In genomic region chr4:126103590-126104068, GRCm38 (mm10) we compare ENCODE assay signal across 8 mouse cellular contexts. TPM values are rescaled to one million over a fixed set of nuclear protein-coding genes. Genes with fewer than 3 reads are reported as not detected.
A peak's percentile ranks its signal among the peaks of the same experiment; 100 is the strongest.
DNase-seq lines count a peak whose midpoint lies in the region; ATAC-seq and TF ChIP-seq lines count a peak whose summit lies in the region.

Stk40 (plus strand) TSS chr4:126103957.

- peak; percentile 43 for TF ChIP-seq RAD21 in CH12.LX (IDR thresholded peaks at IDR 0.05; ENCODE audit: low read depth, low read length)

- peaks cover 21 to 77% of the 10 kb centered on the region in 2 experiments for H3K4me1 ChIP-seq in CH12.LX (ENCODE audit: control insufficient read depth in 1 of 2, insufficient read depth in 2 of 2)
- peaks cover 10% of the 10 kb centered on the region; the same call in 1 of the 2 replicates for H3K4me1 ChIP-seq in forebrain, embryonic 11.5 days (replicated peaks; ENCODE audit: control insufficient read depth, insufficient read depth, low read length)
- peaks cover 55% of the 10 kb centered on the region for H3K4me1 ChIP-seq in heart, embryonic 16.5 days (ENCODE audit: control insufficient read depth, insufficient read depth, low read length)
- H3K4me1 ChIP-seq in liver, embryonic 15.5 days (replicated peaks): peaks cover 83% of the 10 kb centered on the region
- H3K4me1 ChIP-seq in neural tube, embryonic 12.5 days: peaks cover 40% of the 10 kb centered on the region

- peak; percentile 99 for DNase-seq in CH12.LX (ENCODE audit: extremely low read depth)
- peak; percentile 97 for DNase-seq in c-Kit-positive CD71-positive TER-119-negative erythroid progenitor cells, embryonic 14.5 days (ENCODE audit: low read depth)
- peak; percentile 98 for DNase-seq in forebrain, embryonic 11.5 days (ENCODE audit: low spot score)
- DNase-seq in kidney, postnatal 36 days: peak; percentile 97 to 98
- peak; percentile 98 for DNase-seq in telencephalon, adult 2 months (ENCODE audit: low read depth, low spot score)

- H3K27ac ChIP-seq in CH12.LX (ENCODE audit: insufficient read depth, low read depth): peak within 1 kb of the TSS; percentile 98
- peak within 1 kb of the TSS; percentile 42; the same call in 1 of the 2 replicates for H3K27ac ChIP-seq in forebrain, embryonic 11.5 days (ENCODE audit: low read depth, low read length)
- peak within 1 kb of the TSS; percentile 92 for H3K27ac ChIP-seq in heart, embryonic 16.5 days (ENCODE audit: low read length)
- peak within 1 kb of the TSS; percentile 99 for H3K27ac ChIP-seq in liver, embryonic 15.5 days (replicated peaks)
- H3K27ac ChIP-seq in neural tube, embryonic 12.5 days: peak within 1 kb of the TSS; percentile 62

- WGBS in forebrain, embryonic 11.5 days: under 1% methylated on average over 34 of the region's 34 CpGs
- WGBS in heart, embryonic 16.5 days: under 1% methylated on average over 33 of the region's 34 CpGs
- WGBS in liver, embryonic 15.5 days (ENCODE audit: insufficient replicate concordance): under 1% methylated on average over 34 of the region's 34 CpGs
- under 1% methylated on average over 28 of the region's 34 CpGs for WGBS in neural tube, embryonic 12.5 days

- peak in 1 of 2 experiments; percentile 61; a peak in 2 of 4 replicates for TF ChIP-seq CTCF in CH12.LX (conservative IDR thresholded peaks at IDR 0.05 in 1 of 2, IDR thresholded peaks at IDR 0.05 in 1 of 2; ENCODE audit: low read depth in 2 of 2, low read length in 2 of 2)

- peak within 1 kb of the TSS; percentile 96 for H3K9ac ChIP-seq in CH12.LX (ENCODE audit: insufficient read depth, low read depth)
- peak within 1 kb of the TSS; percentile 81 for H3K9ac ChIP-seq in forebrain, embryonic 11.5 days (ENCODE audit: low read length)
- peak within 1 kb of the TSS; percentile 93 for H3K9ac ChIP-seq in heart, embryonic 16.5 days (ENCODE audit: low read length)
- H3K9ac ChIP-seq in liver, embryonic 15.5 days: peak within 1 kb of the TSS; percentile 82
- H3K9ac ChIP-seq in neural tube, embryonic 12.5 days: peak within 1 kb of the TSS; percentile 90

- H3K9me3 ChIP-seq in CH12.LX (replicated peaks; ENCODE audit: low read length): no peaks in the 10 kb centered on the region
- H3K9me3 ChIP-seq in forebrain, embryonic 11.5 days (ENCODE audit: control insufficient read depth, low read length): no peaks in the 10 kb centered on the region
- no peaks in the 10 kb centered on the region for H3K9me3 ChIP-seq in heart, embryonic 16.5 days (replicated peaks; ENCODE audit: control insufficient read depth, low read length)
- no peaks in the 10 kb centered on the region for H3K9me3 ChIP-seq in liver, embryonic 15.5 days (replicated peaks)
- no peaks in the 10 kb centered on the region for H3K9me3 ChIP-seq in neural tube, embryonic 12.5 days

- in situ Hi-C loops in CH12.LX (cut with MboI; ENCODE audit: low pct_ligation_motif_present, low pct_unique_long_range_greater_than_20kb, low sequenced_read_pairs): no loop called here

- peak within 1 kb of the TSS; percentile 74 to 94 (median 88) for H3K4me3 ChIP-seq in CH12.LX (replicated peaks in 1 of 3; ENCODE audit: low read depth in 2 of 3, low read length in 2 of 3, poor library complexity in 1 of 3)
- H3K4me3 ChIP-seq in forebrain, embryonic 11.5 days (ENCODE audit: low read depth, low read length): peak within 1 kb of the TSS; percentile 91
- H3K4me3 ChIP-seq in heart, embryonic 16.5 days (ENCODE audit: low read length): peak within 1 kb of the TSS; percentile 91
- peak within 1 kb of the TSS; percentile 84 for H3K4me3 ChIP-seq in liver, embryonic 15.5 days (replicated peaks)
- H3K4me3 ChIP-seq in neural tube, embryonic 12.5 days: peak within 1 kb of the TSS; percentile 95

- peaks cover 5 to 49% of the 10 kb centered on the region in 2 experiments for H3K36me3 ChIP-seq in CH12.LX (replicated peaks in 1 of 2; ENCODE audit: control insufficient read depth in 1 of 2, insufficient read depth in 1 of 2, low read length in 1 of 2)
- no peaks in the 10 kb centered on the region for H3K36me3 ChIP-seq in forebrain, embryonic 11.5 days (ENCODE audit: control insufficient read depth, insufficient read depth, low read length)
- no peaks in the 10 kb centered on the region for H3K36me3 ChIP-seq in heart, embryonic 16.5 days (ENCODE audit: control insufficient read depth, insufficient read depth)
- H3K36me3 ChIP-seq in liver, embryonic 15.5 days (replicated peaks): peaks cover 5% of the 10 kb centered on the region
- peaks cover 2% of the 10 kb centered on the region; the same call in 1 of the 2 replicates for H3K36me3 ChIP-seq in neural tube, embryonic 12.5 days

- H3K4me2 ChIP-seq in CH12.LX (ENCODE audit: insufficient read depth, low read depth, poor library complexity, severe bottlenecking): peak within 1 kb of the TSS; percentile 99
- peak within 1 kb of the TSS; percentile 92 for H3K4me2 ChIP-seq in forebrain, embryonic 11.5 days (ENCODE audit: low read depth, low read length, severe bottlenecking)
- H3K4me2 ChIP-seq in heart, embryonic 16.5 days (ENCODE audit: low read depth, low read length): peak within 1 kb of the TSS; percentile 97
- peak within 1 kb of the TSS; percentile 96 for H3K4me2 ChIP-seq in liver, embryonic 15.5 days
- H3K4me2 ChIP-seq in neural tube, embryonic 12.5 days (replicated peaks): peak within 1 kb of the TSS; percentile 96

- no peaks in the 10 kb centered on the region for H3K27me3 ChIP-seq in CH12.LX (replicated peaks)
- no peaks in the 10 kb centered on the region for H3K27me3 ChIP-seq in forebrain, embryonic 11.5 days (ENCODE audit: control insufficient read depth, insufficient read depth, low read length)
- H3K27me3 ChIP-seq in heart, embryonic 16.5 days (ENCODE audit: control insufficient read depth, insufficient read depth, low read length): no peaks in the 10 kb centered on the region
- no peaks in the 10 kb centered on the region for H3K27me3 ChIP-seq in liver, embryonic 15.5 days
- no peaks in the 10 kb centered on the region for H3K27me3 ChIP-seq in neural tube, embryonic 12.5 days (replicated peaks)

- TF ChIP-seq POLR2A in CH12.LX (IDR thresholded peaks at IDR 0.05; ENCODE audit: low read depth, low read length): peak; percentile 80

- ATAC-seq in forebrain, embryonic 11.5 days (replicated peaks; ENCODE audit: low FRiP score): peak; percentile 98
- peak; percentile 95 for ATAC-seq in heart, embryonic 16.5 days (replicated peaks; ENCODE audit: extremely low read depth, insufficient read depth, low FRiP score)
- ATAC-seq in liver, embryonic 15.5 days (ENCODE audit: insufficient read depth): peak; percentile 89
- peak; percentile 97 for ATAC-seq in neural tube, embryonic 12.5 days (ENCODE audit: low FRiP score, low read depth)

- dilution Hi-C loops in CH12.LX (cut with MboI; ENCODE audit: extremely low pct_ligation_motif_present, extremely low pct_unique_long_range_greater_than_20kb, low sequenced_read_pairs): no loop called here

- no peak for TF ChIP-seq EP300 in CH12.LX (IDR thresholded peaks at IDR 0.05; ENCODE audit: low read length)

- peaks cover 44% of the 10 kb centered on the region for H3K79me2 ChIP-seq in CH12.LX (replicated peaks; ENCODE audit: control insufficient read depth, extremely low read depth, insufficient read depth, poor library complexity, severe bottlenecking)

TF ChIP-seq in CH12.LX, 34 proteins besides CTCF, POLR2A, EP300 and RAD21:
- TF ChIP-seq ELF1 (IDR thresholded peaks at IDR 0.05; ENCODE audit: low read depth, low read length): peak; percentile 98
- no peak for TF ChIP-seq RCOR1 (conservative IDR thresholded peaks at IDR 0.05; ENCODE audit: low read depth, low read length)
- peak; percentile 71; the same call in 1 of the 2 replicates for TF ChIP-seq SIN3A (IDR thresholded peaks at IDR 0.05; ENCODE audit: low read length)
- no peak for TF ChIP-seq TCF12 (IDR thresholded peaks at IDR 0.05; ENCODE audit: low read depth, low read length)
- TF ChIP-seq UBTF (IDR thresholded peaks at IDR 0.05; ENCODE audit: low read depth, low read length): no peak
- TF ChIP-seq MEF2A (IDR thresholded peaks at IDR 0.05; ENCODE audit: borderline replicate concordance, low read depth, low read length): 0 out of 2 replicates have a peak, but pooled peaks have one; percentile 36
- 0 out of 2 replicates have a peak, but pooled peaks have one; percentile 41 for TF ChIP-seq POLR2AphosphoS2 (IDR thresholded peaks at IDR 0.05; ENCODE audit: low read depth, low read length)
- peak; percentile 88 for TF ChIP-seq HCFC1 (IDR thresholded peaks at IDR 0.05; ENCODE audit: low read depth, low read length)
- TF ChIP-seq KAT2A (IDR thresholded peaks at IDR 0.05; ENCODE audit: insufficient replicate concordance, low read length): peak; percentile 79; the same call in 1 of the 2 replicates
- TF ChIP-seq ETS1 (conservative IDR thresholded peaks at IDR 0.05; ENCODE audit: low read depth, low read length): peak; percentile 27; the same call in 1 of the 2 replicates
- TF ChIP-seq CHD2 (IDR thresholded peaks at IDR 0.05; ENCODE audit: low read length): peak; percentile 90
- peak; percentile 69 for TF ChIP-seq NRF1 (IDR thresholded peaks at IDR 0.05; ENCODE audit: low read depth, low read length)
- TF ChIP-seq BHLHE40 (IDR thresholded peaks at IDR 0.05; ENCODE audit: low read depth, low read length): no peak
- TF ChIP-seq E2F4 (IDR thresholded peaks at IDR 0.05; ENCODE audit: insufficient replicate concordance, low read depth, low read length): 0 out of 2 replicates have a peak, but pooled peaks have one; percentile 3
- TF ChIP-seq MYC (IDR thresholded peaks at IDR 0.05; ENCODE audit: low read depth, low read length): no peak
- no peak for TF ChIP-seq ZMIZ1 (IDR thresholded peaks at IDR 0.05; ENCODE audit: low read depth, low read length)
- no peak for TF ChIP-seq USF1 (IDR thresholded peaks at IDR 0.05; ENCODE audit: low read depth, low read length)

RNA-seq across cellular contexts. Expression of gene Stk40, which starts in this region (rescaled TPM):
- total RNA-seq in CH12.LX (2012; rRNA removed) (12.0 and 16.4 TPM in 2 replicates), CH12.LX (2014; rRNA removed) (6.4 and 8.6 TPM in 2 replicates)
- polyA plus RNA-seq in CH12.LX (2012; ENCODE audit: insufficient read length, low read depth): 30.4 and 33.0 TPM in 2 replicates
- 37.4 and 37.5 TPM in 2 replicates for polyA plus RNA-seq in forebrain, embryonic 11.5 days (2014; fragmentation: Nextera tagmentation; extraction: Ambion mirVana)
- 24.5 and 26.6 TPM in 2 replicates for polyA plus RNA-seq in heart, embryonic 16.5 days (2015; fragmentation: Nextera tagmentation; extraction: Ambion mirVana)
- polyA plus RNA-seq in liver, embryonic 15.5 days (2015; fragmentation: Nextera tagmentation; extraction: Ambion mirVana): 13.1 and 15.5 TPM in 2 replicates
- 46.2 and 49.4 TPM in 2 replicates for polyA plus RNA-seq in neural tube, embryonic 12.5 days (2016; fragmentation: Nextera tagmentation; extraction: Ambion mirVana)

Comparison
In these comparisons a context has a peak if more than half of its experiments do, and no peak if none do; other contexts are left out.
1. Peak in every context shown above with its lines: DNase-seq, ATAC-seq, H3K4me3 ChIP-seq and H3K27ac ChIP-seq.
2. H3K27ac ChIP-seq: peak in every context shown above with its lines; median percentile 99 in liver, embryonic 15.5 days; 98 in CH12.LX; 92 in heart, embryonic 16.5 days; 62 in neural tube, embryonic 12.5 days; 42 in forebrain, embryonic 11.5 days.